Mouse (Mus musculus): ENCODE results near the gene Fam205c.

Gene Fam205c

DNA sequence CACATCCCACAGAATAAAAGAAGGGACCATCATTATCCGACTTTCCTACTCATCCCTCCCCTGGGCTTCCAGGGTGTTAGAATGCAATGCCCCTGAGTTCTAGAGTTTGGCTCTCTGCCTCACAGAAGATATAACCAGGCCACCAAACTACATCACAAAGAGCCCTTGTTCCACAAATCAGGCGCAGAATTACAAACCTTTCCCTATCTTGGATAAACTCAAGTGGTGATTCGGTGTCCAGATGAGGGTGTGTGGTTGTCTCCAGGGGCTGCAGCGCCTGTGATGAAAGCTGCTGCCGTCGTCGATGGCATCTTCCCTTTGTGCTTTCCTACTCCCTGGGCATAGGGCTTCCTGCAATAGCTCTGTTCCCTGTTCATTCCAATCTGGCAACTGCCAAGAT, at the start of gene Fam205c:
Gene Fam205c (minus strand): TSS at position 101 of the 400 bp plus-strand sequence.
- DNase-seq (ENCODE audit: low spot score): no peak

DNA sequence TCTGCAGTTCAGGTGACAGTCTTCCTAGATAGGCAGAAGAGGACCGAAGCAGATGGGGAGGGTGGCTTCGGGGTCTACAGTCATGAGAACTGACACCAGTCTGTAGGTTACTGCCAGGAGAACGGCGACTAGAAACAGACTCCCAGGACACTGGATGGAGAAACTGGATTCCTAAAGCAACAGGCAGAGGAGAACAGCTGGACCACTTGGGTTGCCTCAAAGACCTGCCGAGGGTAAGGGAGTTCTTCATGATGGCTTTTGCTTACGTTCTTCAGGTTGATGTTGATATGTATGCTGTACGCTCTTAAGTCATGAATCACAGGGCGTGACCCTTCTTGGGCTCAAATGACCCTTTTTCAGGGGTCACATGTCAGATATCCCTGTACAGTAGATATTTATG, 48.4 kb upstream of the Fam205c start:
- DNase-seq (ENCODE audit: low spot score): no peak

DNA sequence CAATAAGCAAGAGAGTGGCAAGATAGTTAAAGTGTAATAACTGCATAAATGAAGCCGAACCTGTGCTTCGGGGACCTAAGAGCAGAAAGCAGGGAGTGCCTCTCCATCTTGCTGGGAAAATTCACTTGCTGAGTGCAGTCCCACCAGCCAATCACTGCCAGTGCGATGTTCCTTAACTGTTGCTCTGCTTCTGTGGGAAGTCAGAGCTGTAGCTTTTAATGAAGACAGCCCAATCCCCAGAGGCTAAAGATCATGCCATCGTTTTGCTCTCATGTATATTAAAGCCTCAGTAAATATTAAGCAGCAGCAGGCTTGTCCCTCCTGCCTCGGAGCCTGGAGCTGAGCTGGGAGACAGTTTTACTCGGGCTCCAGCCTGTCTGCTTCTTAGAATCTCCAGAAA, 48.0 kb upstream of the Fam205c start:
- DNase-seq (ENCODE audit: low spot score): no peak

DNA sequence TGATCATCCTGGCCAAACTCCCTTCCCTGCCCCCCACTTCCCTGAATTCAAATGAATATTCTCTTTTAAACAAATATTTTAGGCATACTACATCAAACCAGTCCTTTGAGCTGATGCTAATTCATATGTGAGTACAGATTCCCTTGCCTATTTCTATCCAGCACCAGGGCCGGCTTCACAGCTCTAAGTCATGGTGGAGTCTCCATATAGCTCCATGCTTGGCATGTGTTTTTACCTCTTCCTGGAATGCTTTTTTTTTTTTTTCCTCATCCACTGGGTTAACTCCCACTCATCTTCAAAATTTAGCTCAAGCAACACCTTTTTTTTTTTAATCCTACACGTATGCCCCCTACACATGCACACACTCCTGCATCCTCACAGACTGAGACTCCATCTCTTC, 47.5 kb upstream of the Fam205c start:
- DNase-seq (ENCODE audit: low spot score): no peak

DNA sequence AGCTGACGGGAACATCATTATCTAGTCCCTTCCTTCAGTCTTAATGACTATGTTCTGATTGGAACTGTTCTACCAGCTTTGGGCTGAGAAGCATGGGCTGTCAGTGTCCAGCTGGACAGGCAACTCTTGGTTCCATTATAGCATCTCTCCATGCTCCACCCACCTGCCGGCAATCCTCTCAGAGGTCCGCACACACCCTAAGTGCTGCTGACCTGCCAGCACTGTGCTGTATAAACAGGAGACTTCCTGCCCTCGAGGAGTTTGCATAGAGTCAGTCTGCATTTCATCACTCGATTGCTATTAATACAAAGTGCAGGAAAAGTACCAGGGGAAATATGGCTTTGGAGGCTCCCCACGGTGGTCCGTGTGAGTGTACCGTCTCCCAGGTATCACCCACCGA, 46.7 kb upstream of the Fam205c start:
- no peak for DNase-seq (ENCODE audit: low spot score)

DNA sequence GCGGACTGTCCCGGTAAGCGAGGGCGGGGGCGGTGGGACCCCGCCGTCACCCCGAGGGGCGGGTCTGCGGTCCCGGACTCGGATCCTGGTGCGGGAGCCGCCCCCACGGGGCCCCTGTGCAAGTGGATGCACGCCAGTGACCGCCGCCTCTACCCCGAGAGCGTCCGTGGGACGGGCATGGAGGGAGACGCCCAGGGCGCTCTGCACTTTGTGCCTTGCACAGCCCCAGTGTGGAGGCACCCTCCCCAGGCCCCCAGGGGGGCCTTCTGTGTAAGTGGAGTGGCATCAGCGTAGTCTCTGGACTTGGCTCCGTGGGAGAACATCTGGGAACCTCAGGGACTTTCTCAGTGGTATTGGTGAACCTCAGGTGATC, 43.4 kb upstream of the Fam205c start:
- peak; percentile 16 for DNase-seq (ENCODE audit: low spot score)

DNA sequence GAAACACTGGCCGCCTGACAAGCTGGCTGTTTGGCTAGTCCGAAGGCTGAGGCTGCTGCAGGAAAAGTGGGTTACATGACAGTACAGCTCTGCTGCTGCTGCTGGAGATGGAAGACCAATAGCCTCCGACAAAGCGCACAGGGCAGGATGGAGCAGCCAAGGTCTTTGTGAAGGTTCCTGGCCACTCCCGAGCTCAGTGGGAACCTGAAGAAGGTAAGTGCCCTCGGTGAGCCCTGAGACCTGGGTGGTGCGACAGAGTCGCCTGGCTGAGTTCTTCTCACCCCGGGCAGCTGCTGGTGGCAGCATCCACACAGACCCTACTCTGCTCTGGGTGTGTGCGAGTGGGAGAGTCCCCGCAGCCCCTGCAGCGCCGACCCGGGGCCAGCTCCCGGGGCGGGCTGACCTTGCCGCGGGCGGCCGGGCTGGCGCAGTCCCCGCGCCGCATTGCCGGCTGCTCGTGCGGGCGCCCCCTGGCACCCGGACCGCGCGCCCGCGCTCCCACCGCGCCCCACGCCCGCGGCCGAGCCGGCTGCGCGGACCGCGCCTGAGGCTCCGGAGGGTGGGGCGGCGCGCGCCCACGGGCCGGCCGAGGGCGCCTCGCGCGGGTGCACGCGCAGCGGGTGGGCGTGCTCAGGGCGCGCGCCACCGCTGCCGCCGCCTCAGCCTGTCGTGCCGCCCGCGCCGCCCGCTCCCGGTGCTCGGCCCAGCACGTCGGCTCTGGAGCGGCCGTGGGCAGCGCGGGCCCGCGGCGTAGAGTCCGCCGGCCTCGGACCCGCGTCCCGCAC, 42.8 kb upstream of the Fam205c start, which contains the start of gene Phf24:
Gene Phf24 (plus strand): TSS at position 44 of the 785 bp plus-strand sequence.
- peak; percentile 46 for DNase-seq (ENCODE audit: low spot score)

DNA sequence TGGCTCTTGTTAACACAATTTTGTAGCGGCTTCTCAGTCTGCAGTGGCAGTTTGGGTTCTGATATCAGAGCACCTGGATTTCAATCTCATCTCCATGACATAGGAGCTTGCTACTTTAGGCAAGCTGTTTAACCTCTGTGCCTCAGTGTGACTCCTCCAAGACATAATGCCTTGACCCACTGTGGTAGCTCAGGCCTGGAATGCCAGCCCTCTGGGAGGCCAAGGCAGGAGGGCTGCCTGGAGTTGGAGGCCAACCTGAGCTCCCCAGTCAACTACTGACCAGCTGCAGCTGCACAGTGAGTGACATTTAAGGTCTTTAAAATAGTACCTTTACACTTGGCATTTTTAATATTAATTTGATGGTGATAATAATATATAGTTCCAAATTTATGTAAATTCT, 41.9 kb upstream of the Fam205c start:
- no peak for DNase-seq (ENCODE audit: low spot score)

DNA sequence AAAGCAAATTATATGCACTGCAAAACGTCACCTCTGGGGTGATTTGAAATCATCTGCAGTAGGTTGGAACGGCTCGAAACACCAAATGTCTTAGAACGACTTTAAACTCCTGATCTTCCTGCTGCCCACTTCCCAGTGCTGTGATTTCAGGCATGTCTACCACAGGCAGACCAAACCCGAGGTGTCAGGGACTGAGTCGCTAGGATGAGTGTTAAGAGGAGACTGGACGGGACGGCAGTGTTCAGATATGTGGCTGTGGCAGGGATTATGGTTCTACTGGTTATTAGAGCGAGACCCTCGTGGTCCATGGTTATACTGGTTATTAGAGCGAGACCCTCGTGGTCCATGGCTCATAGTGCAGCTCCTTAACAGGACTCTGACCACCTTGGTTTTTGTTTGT, 41.3 kb upstream of the Fam205c start:
- DNase-seq (ENCODE audit: low spot score): no peak

DNA sequence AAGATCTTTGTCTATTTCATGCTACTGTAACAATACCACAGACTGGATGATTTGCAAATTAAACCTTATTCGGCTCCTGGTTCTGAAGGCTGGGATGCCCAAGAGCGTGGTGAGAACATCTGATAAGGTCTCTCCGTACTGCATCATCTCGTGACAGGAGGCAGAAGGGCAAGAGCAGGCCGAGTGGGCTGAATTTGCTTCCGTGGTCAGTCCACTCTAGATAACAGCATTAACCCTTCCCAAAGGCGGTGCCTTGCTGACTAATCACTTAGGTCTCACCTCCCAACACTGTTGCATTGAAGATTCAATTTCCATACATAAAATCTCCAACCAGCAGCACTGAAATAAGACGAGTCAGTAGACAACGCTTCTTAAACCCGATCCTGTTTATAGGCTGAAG, 39.4 kb upstream of the Fam205c start:
- no peak for DNase-seq (ENCODE audit: low spot score)

DNA sequence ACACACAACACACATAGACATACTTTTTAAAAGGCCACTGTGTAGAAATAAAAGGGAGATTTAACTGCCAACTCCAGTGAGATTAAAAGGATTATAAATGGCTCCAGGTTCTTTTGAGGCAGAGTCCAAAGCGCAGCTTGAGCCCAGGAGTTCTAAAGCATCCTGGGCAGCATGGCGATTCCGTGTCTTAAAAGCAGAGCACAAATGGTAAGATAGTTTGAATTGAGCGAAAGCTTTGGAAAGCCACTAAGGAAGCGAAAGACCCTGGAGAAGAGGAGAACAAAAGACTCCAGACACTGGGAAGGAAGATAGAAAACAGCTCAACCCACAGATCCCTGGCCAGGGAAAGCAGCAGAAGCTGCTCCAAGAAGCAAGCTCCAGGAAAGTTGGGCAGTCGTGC, 30.9 kb upstream of the Fam205c start:
- no peak for DNase-seq (ENCODE audit: low spot score)

DNA sequence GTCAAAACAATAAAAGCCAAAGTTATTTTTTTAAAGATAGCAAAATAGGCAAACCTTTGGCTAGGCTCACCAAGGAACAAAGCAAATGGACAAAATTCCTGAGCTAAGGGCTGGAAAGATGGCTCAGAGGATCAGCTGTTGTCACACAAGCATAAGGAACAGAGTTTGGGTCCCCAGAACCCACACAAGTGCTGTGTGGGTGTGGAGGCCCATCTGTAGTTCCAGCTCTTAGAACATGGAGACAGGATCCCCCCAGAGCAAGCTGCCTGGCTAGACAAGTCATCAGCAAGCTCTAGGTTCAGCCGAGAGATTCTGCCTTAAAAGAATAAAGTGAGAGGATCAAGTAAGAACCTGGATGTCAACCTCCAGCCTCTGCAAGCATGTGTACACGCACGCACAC, 30.5 kb upstream of the Fam205c start:
- no peak for DNase-seq (ENCODE audit: low spot score)

DNA sequence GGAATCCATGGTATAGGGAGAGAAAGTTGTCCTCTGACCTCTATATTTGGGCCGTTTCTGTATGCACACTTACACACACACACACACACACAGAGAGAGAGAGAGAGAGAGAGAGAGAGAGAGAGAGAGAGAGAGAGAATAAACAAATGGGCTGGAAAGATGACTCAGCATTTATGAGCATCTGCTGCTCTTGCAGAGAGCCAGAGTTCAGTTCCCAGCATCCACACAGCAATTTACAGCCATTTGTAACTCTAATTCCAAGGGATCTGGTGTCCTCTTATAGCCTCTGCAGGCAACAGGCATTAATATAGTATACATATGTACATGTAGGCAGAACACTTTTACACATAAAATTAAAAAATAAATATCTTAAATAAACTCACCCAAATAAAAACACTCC, 29.9 kb upstream of the Fam205c start:
- DNase-seq (ENCODE audit: low spot score): no peak

DNA sequence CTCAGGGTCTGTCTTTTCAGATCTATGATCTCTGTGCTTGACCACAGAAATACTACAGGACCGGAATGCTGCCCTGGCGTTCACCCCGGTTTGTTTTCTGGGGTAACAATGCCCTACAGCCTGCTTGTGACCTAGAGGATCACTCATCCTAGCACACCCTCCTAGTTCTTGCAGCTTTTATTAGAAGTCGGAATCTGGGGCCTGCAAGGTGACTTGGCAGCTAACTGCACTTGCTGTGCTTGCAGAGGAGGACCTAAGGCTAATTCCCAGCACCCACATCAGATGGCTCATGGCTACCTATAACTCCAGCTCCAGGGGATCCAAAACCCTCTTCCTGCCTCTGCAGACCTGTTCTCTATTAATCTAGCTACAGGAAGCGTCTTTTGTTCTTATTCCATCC, 28.7 kb upstream of the Fam205c start:
- DNase-seq (ENCODE audit: low spot score): no peak

DNA sequence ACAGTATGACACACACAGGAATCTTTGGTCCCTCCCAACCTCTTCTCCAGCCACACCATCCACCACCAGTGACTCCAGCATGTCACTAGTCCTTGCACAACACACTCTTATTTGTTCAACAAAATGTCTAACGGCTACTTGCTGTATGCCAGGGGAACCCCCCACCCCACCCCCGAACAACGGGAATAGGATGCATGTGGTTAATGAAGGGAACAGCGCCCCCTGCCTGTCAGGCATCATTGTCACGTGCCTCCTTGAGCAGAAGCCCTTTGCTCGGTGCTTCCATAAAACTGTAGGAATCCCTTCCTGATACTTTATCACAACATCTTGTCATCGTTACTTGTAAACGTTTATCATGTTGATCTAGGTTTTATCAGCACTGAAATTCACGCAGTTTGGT, 28.1 kb upstream of the Fam205c start:
- DNase-seq (ENCODE audit: low spot score): no peak

DNA sequence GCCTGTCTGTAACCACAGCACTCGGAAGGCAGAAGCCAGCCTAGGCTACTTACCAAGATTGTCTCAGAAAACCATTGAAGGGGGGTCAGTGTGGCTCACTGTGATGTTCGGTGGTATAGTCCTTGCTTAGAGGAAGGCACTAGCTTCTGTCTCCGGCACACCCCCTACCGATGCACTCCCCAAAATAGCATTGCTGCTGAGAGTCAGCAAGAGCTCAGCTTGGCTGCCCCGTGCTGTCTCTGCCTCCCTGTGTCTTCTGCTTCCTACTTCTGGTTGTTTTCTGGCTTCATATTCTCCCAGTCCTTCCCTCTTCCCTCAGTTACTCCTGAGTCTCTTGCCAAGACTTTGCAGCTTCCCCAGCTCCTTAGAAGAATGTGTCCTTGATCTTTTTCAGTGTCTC, 26.8 kb upstream of the Fam205c start:
- no peak for DNase-seq (ENCODE audit: low spot score)

DNA sequence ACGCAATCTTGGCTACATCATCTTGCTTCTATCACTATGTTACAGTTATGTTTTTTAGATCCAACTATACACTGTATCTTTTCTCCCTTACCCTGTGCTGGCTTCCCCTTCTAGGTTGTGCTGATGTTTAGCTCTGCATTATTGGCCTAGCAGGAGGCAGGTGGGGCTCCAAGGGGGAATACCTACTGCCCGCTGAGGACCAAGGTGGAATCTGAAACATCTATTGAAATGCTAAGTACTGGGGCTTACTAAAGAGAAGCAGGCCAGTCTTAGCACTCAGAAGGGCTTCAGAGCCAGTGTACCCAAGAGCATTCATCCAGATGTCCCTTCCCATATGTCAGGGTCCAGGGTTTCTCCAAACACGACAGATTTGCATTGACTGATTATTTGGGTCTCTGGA, 24.9 kb upstream of the Fam205c start:
- DNase-seq (ENCODE audit: low spot score): no peak

DNA sequence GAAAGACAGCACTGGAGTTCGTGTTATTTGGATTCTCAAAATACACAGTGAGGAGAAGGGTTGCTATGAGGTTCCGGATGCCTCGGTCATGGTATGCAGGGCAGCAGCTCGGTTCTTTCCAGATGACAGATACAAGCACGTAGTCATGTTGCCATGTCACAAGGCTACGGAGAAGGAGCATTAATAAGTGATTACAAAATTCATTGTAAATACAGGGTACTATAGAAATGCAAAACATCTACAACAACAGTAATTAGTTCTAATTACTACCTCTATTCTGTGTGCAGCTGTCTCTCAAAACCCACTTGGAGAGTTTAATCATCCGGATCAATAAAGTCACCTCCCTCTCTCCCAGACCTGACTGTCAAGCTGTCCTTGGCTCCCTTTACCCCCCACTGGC, 21.1 kb upstream of the Fam205c start:
- no peak for DNase-seq (ENCODE audit: low spot score)

DNA sequence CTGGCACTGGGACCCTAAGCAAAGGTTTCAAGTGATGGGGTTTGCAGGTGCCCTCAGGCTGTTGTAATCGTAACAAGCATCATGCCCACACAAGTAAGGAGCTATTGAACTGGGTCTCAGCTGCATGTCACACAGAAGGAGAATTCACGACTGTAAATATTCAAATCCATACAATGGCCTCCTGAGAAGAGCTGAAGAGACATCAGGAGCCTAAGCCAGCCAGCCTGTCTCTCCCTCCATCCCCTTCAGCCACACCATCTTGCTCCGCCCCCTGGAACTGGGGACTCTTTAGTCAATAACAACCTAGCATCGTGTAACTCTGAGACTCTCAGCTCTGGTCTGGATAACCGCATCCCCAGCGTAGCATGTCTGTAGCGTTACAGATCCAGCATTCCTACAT, 17.1 kb upstream of the Fam205c start:
- no peak for DNase-seq (ENCODE audit: low spot score)

DNA sequence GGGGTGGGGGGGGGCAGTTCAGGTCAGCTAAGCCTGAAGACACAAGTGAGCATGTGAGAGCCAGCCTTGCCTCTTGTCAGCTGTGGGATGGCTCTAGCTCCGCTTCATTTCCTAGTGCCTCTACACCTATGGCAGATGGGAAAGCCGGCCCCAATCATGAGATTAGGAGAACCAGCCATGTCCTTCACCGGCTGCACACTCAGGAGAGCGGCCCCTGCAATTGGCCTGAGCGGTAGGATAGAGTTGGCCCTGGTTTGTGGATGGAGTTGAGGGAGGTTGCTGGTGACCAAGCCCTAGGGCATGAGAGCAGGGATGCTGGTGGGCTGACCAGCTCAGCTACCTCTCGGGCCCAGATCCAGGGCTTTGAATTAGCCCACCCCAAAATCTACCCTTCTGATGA, 14.8 kb upstream of the Fam205c start:
- no peak for DNase-seq (ENCODE audit: low spot score)

DNA sequence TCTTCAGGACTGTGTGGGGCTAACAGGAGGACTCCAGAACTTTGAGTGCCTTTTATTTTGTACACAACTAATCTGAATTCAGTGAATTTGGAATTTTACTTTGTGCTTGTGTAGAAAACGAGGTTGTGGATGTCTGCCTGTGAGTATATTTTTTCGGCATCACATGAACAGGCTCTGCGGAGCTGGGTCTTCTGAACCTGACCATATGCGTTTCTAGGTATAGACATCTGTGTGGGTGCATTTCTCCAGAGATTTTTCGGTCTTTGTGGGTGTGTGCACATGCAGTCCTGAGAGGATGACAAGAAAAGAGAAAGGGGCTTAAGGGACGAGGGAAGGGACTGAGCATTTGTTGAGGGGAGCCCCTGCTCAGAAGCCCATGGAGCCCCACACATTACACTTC, 12.9 kb upstream of the Fam205c start:
- no peak for DNase-seq (ENCODE audit: low spot score)

DNA sequence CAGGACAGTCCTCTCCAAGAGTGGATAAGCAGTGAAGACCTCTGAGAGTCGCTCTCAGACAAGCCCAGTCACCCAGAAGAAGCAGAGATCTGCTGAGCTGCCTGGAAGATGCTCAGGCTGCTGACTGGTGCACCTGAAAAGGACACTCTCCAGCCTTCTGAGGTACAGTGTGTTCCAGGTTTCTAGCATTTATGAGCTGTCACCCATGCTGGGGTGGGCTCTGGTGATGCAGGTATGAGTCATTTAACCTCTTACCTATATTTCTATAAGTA, 6.6 kb upstream of the Fam205c start:
- DNase-seq (ENCODE audit: low spot score): no peak

DNA sequence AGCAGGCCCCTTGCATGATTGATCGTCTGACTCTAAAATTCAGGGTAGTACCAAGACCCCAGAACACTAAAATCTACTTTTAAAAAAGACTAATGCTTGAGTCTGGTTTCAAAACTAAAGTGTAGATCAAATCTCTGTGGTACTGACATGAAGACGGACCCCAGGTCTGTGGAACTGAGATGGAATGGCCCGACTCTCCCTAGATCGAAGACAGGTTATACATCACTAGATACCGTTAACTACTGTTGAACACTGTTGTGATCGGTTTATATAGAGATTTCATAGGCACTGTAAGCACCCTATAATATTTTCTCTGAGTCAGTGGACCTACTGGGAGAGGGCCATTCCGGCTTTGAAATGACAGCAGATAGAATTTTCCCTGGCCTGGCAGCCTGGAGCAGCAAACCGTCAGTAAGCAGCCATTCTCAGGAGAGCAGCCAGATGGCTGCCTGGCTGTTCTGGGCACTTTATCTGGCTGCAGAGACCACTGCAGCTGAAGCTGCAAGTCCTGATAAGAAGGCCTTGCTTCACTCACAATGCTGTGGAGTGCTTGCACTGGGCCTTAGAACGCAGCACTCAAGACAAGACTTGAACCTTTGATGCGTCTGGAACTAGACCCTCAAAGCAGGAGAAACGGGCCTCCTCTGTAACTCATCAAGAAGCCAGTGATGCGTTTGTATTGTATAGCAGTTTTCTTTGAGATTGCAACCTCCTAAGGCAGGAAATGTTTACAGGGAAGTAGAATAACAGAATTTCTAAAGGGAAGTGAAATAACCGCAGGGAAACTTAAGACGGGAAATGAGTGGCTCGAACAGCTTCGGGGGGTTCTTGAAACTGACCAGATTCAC, 6.0 kb upstream of the Fam205c start:
- DNase-seq (ENCODE audit: low spot score): no peak

DNA sequence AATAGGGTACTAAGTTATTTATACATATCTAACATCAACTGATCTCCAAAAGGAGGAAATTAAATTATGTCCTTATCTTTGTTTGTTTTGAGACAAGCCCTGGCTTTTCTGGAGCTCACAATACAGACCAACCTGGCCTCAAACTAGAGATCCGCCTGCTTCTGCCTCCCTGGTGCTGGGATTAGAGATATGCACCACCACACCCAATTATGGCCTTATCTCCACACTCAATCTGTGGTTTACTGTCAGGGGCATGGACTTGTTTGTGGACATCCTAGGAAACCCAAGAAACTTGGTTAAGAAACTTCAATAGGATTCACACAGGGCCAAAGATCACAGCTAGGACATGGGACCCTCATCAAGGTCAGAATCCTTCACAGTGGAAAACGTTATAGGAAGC, 3.6 kb upstream of the Fam205c start:
- DNase-seq (ENCODE audit: low spot score): no peak
